Mouse (Mus musculus): ENCODE data around the gene Kif26b.

Gene Kif26b

DNA sequence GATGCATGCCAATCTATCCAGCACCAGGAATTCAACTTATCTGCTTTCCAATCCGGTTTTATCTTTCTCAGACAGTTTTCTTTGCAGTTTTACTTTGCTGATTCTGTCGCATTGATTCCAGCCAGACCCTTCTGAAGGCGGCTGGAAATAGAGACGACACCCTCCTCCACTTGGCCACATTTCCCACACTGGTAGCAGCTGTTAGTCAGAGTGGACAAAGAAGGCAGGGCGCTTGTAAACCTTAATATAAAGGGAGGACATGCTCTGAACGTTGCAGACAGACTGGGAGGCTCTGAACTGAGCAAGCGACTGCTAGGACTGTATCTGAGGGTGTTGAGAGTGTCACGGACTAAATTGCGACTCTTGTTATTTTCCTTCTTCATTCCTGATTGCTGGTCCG lies 11.3 kb downstream of the Kif26b start:
- no peak for ATAC-seq (ENCODE audit: low TSS enrichment)

DNA sequence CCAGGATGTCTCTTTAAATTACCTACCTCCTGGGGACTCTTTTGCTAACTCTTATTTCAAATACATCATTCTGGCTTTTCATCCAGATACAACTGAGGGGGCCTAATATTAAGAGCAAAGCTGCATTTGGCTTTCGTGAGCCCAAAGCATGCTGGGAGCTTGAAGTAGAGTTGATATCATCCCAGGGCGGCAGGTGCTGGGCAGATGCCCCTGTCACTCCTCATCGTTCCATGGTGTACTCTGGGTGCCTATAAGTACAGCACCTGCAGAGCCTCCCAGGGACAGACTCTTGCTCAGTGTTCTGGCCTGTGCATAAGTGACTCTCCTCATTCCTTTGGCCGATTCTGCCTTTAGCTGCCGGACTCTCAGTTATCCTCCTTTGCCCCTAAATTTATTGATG lies 13.5 kb downstream of the Kif26b start:
- no peak for ATAC-seq (ENCODE audit: low TSS enrichment)

DNA sequence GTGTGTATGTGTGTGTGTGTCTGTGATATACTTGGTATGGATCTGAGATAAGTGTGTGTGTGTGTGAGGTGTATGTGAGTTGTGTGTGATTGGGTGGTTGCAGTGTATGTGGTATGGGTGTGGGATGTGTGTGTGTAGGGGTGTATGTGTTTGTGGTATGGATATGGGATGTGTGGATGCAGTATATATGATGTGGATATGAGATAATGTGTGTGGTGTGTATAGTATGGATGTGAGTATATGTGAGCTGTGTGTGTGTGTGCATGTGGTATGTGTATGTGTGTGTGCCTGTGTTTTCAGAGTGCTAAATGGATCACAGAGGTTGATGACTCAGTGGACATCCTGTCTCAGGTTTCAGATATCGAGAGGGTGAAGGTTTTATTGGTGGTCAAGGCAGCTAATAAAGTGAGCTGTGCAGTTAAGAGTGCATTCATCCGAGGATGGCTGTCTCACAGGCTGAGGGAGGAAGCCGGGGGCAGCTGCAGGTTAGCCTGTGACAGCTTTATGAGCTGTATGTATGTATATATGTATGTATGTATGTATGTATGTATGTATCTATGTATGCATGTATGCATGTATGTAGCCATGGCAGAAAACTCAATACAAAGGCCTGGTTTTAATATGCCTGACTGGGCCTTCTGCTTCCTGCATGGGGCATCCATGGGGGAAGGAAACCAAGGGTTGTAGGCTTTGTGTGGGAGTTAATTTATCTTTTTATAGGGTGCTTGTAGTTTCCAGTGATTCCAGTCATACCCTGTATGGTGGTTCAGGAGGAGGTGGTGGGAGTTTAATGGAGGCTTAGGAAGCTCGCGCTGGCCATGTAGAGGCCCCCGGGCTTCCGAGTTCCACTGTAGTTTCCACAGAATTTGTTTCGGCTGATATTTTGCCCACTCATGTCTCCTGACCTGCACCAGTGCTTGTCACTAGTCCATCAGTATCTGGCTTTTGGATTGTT lies 14.3 kb downstream of the Kif26b start:
- ATAC-seq (ENCODE audit: low TSS enrichment) = no peak

DNA sequence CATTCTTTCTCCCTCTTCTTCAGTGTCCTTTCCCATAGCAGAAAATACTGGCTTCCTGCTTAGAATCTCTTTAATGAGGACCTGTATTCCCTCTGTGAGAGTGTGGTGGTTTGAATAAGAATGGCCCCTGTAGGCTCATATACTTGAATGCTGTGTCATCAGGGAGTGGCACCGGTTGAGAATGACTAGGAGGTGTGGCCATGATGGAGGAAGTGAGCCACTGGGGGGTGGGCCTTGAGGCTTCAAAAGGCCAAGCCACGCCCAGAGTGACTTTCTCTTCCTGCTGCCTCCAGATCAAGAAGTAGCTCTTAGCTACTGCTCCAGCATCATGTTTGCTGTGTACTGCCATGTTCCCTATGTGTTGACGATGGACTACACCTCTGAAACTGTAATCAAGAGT lies 15.7 kb downstream of the Kif26b start:
- ATAC-seq (ENCODE audit: low TSS enrichment) = no peak

DNA sequence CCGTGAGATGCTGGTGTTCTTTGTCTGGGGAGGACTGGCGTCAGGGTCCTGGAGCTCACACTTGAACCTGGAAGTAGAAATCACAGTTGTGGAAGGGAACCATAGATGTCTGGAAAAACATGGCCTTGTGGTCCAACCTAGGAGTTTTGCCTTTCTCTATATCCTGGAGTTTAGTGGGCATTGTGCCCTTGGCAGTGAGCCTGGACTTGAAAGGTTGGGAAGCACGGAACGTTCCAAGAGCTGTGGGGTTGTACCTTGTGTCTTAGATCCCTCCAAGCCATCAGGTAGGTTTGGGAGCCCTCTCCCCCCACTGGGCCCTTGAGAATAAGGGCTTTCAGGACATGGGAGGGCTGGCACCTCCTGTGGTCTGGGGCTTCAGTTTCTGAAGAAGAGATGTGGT lies 20.7 kb downstream of the Kif26b start:
- ATAC-seq (ENCODE audit: low TSS enrichment) = no peak

DNA sequence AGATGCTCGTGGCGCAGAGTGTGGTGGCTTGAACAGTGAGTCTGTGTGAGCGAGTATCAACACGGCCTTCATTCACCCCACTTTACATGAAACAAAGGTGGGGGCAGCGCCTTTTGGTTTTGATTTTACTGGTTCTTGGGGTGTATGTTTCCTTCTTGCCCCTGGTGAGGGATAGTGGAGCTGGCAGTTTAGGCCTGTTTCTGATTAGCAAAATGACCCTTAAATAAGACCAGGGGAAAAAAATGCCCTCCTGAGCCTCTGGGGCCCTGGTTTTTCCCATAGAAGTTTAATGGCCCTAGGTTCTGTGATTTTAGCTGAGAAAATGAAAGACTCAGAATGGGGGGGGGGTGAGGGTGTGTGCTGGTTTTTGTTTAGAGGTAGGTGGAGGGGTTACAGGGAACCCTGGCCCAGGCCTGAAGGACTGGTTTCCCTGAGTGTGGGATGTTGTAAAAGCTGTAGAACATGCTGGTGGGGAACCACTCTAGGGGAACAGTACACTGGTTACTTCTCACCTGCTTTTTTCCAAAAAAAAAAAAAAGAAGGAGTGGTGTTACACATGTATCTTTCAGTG lies 21.6 kb downstream of the Kif26b start:
- ATAC-seq (ENCODE audit: low TSS enrichment) = no peak

DNA sequence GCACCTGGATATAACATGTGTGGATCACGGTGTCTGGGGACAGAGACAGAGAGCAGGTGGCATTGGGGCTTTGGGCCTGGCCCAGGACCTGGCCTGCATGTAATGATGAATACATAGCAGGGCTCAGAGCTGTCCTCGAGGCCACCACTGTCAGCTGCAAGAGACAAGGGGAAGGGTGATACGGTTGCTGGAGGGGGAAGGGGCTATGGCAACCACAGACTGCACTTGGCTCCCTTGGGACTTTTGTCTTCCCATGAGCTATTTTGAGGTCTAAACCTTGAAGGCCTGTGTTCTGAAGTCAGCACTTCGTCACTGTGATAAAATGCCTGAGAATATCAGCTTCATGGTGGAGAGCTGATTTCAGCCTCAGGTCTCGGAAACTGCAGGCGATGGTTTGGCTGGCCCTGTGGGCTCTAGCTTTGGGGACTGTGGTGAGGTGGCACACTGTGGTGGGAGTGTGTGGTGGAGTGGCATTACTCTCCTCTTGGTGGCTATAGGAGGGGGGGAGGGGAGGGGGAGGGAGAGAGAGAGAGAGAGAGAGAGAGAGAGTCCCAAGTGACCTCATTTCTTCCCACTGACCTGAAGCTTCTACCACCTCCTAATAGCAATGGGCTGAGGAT lies 23.5 kb downstream of the Kif26b start:
- ATAC-seq (ENCODE audit: low TSS enrichment) = no peak

DNA sequence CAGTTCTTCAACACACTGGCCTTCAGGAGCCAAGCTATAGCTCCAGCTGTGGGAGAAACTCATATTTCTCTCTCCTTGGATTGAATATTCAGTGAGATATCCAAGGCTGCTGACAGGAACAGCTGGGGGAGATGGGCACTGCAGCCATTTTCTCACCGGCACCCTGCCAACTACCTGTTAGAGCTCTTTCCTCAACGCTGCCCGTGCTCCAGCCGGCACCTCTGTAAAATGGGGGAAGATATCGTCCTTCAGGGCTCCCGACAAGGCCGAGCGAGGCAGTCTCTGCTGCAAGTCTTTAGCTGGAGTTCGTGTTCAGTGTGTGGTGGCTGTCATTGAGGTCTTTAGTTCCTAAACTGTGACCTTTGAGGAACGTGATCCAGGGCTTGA lies 24.0 kb downstream of the Kif26b start:
- no peak for ATAC-seq (ENCODE audit: low TSS enrichment)

DNA sequence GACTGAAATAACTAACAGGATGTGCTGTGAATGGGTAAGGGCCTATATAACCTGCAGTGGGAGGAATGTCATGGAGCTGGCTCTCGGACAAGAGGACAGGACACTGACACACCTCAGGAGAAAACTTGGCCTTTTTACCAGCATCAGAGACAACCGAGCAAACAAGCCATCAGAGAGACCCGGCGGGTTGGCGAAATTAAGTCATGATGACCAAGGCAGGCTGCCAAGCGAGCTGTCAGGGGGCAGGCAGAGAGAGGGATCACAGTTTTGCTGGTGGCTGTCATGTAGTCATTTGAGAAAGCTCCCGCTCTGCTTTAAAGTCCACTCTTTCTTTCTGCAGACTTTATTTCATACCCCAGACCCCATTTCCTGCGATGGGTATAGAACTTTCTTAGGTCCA lies 27.3 kb downstream of the Kif26b start:
- no peak for ATAC-seq (ENCODE audit: low TSS enrichment)

DNA sequence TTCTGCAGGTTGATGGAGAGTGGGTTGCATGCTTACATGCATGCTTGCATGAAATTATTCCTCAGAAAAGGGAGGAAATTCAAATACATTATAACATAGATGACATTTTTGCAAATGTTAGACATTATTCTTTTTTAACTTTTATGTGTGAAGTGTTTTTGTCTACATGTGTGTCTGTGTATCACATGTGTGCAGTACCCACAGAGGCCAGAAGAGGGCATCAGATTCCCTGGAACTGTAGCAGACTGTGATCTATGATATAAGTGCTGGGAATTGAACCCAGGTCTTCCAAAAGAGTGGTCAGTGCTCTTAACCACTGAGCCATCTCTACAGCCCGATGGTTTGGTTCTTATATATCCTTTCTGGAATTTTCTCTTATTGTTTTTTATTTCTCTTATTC lies 31.1 kb downstream of the Kif26b start:
- no peak for ATAC-seq (ENCODE audit: low TSS enrichment)

DNA sequence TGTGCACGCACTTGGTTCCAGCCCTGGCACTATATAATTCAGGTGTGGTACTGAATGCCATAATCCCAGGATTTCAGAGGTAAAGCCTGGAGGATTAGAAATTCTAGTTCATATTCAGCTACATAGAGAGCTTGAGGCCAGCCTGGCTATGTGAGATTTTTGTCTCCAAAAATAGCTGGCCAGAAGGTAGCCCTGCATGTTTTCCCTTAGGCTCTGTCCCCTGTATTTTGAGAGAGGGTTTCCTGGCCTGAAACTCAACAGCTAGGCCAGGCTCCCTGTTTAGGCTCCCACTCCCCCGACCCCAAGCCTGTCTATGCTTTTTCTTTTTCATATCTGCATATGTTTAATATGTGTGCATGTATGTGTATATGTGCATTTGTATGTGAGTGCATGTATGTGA lies 34.9 kb downstream of the Kif26b start:
- no peak for ATAC-seq (ENCODE audit: low TSS enrichment)

DNA sequence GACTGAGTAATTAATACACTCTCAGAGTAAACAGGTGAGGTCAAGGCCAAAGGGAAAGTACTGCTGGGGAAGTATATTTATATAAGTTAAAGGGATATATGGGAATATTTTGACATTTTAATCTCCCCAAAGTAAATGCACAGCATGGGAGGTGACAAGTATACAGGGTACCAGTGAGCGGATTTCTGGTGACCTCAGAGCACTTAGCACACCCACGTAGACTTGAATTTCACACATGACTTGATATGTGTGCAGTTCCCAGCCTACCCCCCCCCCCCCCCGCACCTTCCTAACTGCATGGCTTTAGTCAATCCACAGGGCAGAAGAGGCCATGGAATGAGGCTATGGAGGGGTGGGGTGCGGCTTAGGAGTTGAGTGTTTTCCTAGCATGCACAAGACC lies 35.9 kb downstream of the Kif26b start:
- no peak for ATAC-seq (ENCODE audit: low TSS enrichment)

DNA sequence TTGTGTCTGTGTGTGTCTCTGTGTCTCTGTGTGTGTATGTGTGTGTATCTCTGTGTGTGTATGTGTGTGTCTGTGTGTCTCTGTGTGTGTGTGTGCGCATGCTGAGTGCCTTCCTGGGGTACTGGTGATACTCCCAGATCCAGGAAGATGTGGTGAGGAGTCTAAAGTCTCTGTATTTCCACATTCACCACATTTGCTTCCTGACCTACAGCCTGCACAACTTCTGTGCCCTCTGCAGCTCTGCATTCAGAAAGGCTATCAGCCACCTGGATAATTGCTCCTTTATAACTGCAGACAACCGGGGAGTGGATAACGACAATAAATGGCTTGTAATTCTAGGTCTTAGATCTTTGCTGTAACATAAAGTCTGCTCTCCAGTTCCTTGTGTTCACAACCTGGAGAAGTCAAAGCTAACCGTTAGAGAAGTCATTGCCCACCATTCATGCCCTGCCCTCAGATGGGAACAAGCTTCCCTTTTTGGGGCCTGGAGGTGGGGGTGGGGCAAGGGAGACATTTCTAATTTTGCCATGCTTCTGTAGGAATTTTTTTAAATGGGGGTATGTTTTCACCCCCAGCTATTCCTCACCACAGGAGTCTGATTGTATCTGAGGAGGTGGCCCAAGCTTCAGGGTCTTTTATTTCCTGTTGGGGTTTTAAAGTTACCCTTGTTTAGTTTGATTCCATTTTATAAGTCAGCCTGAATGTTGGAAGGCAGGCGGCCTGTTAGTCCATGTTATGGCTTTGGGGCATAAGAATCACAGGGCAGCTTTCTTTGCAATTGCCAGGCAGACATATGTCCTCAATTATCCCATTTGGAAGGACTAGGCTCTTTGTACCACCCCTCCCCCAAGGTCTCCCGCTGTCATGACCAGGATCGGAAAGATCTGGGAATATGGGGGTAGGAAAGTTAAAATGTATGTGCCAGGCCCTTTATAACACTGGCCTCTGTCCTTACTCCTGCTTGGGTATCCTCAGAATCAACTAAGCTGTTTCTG lies 39.9 kb downstream of the Kif26b start:
- no peak for ATAC-seq (ENCODE audit: low TSS enrichment)

DNA sequence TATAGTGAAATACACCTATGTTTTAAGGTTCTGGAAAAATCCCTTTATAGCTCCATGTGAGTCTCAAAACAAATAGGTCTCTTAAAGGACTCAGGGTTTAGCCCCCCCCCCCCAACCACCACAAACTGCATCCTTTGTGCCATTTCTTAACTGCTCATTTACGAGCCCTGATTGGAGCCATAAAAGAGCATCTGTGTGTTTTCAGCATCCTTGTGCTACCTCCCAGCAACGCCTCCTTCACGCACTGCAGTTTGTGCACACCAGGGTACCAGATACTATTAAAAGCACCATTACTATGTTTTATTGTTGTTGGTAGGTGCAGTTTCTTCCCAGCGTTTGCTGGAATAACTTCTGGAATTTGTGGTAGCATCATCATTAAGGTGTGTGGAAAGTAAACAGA lies 42.1 kb downstream of the Kif26b start:
- no peak for ATAC-seq (ENCODE audit: low TSS enrichment)

DNA sequence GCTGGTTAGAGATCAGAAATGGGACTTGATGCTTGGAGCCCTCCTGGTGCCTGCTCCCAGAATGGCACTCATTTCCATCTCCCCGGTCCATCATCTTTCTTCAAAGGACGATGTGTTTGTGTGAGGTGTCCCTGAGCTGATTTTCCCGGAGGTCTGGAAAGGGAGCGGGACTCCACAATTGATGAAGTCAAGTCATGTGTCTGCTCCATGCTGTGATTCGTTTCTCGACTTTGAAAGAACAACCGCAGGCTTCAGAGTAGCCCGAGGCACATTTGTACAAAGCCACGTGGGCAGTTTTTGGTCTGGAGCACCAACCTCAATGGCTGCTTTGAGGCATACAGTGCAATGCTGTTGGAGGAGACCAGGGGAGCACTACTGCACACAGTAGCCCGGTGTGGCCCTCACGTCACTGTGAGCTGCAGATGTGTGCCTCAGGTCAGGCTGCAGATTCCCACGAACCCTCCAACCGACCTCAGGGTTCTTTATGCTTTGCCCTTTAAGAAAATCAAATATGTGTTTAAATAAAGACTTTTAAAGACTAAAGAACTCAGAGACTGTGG lies 43.0 kb downstream of the Kif26b start:
- ATAC-seq (ENCODE audit: low TSS enrichment) = no peak

DNA sequence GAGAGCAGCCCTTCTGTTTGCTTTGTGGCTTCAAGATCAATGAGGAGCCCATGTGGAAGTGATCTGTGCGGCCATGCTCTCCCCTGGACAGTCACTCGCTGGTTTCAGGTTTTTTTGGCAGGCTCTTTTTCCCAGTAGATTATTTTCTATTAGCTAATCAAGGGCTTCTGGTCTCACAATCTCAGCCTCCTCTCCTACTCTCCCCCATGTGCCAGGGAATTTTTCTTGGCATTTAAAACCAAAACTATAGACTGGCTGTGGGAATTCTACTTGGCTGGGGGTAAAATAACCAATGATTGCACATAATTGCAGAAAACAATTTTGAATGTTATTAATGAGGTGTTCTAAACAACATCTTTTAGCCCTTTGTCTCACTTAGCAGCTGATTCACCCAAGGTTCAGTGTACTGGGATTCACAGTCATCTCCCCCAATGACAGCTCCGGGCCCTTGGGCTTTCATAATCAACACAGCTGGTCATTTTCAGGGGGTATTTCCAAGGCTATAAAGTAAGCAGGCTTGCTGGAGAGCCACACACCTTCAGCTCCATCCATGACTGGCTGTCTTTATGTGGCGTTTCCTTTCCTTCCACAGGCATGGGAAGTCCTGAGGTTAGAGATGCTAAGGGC lies 44.6 kb downstream of the Kif26b start:
- ATAC-seq (ENCODE audit: low TSS enrichment) = no peak

DNA sequence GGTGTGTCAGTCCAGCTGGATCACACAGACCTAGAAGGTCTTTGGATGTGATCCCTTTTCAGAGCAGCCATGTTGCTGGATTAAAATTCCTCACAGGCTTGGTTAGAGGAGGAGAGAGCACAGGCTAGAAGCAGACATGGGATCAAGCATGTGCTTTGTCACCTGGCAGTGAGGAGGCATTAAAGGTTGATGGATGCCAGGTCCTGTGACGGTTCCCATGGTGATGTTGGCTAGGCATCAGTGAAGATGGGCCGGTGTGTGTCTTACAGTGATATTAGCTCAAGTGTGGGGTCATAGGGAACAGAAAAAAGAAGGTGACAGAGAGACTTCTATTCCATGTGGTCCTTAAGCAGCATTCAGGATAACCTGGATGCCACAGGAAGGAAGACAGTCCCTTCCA lies 46.8 kb downstream of the Kif26b start:
- no peak for ATAC-seq (ENCODE audit: low TSS enrichment)

DNA sequence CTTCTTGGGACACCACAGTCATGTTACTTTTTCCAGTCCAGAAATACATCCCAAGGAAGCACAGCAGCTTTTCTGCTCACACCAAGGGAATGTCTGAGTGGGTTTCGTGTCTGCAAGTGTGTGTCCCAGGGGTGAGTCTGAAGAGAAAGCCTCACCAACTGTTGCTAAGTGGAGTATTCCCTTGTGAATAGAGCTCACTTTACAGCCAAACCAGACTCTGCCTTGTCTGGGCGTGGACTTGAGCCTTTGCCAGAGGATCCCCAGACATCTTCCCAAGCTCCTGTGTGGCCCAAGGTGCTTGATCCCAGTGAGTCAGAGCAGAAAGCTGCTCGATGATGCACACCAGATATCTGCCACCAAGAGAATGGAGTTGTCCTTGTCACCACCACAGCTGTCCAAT lies 48.0 kb downstream of the Kif26b start:
- ATAC-seq (ENCODE audit: low TSS enrichment) = no peak

DNA sequence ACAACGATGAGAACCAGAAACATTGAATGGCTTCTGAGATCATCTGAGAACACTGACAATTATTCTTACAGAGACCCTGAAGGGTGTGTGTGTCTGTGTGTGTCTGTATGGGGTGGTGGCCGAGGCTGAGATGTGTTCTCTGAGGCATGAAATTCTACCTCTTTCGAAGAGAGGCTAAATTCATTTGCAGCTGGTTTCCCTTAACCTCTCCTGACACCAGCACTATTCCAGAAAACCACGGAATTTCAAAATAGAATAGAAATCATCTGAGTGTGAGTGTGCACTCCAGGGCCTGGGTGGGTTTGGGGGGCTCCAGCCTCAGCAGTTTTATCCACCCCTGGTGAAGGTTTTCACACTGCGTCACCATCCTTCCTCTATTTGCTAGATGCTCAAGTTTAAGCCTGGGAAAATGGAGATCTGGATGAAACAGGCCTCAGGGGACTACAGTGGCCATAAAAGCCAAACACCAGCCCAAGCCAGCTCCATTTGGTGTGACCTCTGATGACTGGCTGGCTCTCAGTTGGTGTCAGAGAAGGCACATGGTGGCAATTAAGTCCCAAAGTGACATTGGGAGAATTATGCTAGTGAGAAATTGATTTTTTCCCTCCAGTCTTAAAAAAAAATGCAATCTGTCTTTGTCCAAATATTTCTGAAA lies 56.6 kb downstream of the Kif26b start:
- ATAC-seq (ENCODE audit: low TSS enrichment) = no peak
